Mouse (Mus musculus) left cerebral cortex, postnatal 14 days (tissue): ENCODE data around the gene Fbln7. TPM values are rescaled to one million over a fixed set of nuclear protein-coding genes. Genes with fewer than 3 reads are reported as not detected.
A peak's percentile ranks its signal among the peaks of the same experiment; 100 is the strongest.

ENCODE experiments used
- DNase-seq, 2 experiments: peaks; one replicate each; pipeline ENCODE4 v3.0.0; 2021 to 2022; ENCODE audit warnings: low spot score in 2 of 2, mixed read lengths in 1 of 2
- intact Hi-C: fragments of 180-260 bp; cut with DNase I; formaldehyde crosslinking; loops from one replicate; pipeline ENCODE4 v1.15.1; 2025
- total RNA-seq, 2 experiments: library from RNA; stranded (reverse); gene quantifications; 2 replicates each; pipeline ENCODE4 v1.2.3; 2021

Gene Fbln7
- total RNA-seq, 2 experiments from 2014 or later = 4.0 to 4.8 TPM

- intact Hi-C loops = loop anchor here (5.0 to 10.0 kb wide), 2 partner anchors 78 to 401 kb away; partner anchors contain the start of gene Zc3h8
- DNase-seq = peak in 1 of 2 experiments; percentile 38
Measured at GRCm38 (mm10) chr2:128863777-128864331, 1.1 kb downstream of the Fbln7 start.

GRCm38 (mm10) chr2:128865061-128865460 lies 2.3 kb downstream of the Fbln7 start:
- intact Hi-C loops = loop anchor here (10.0 kb wide), 1 partner anchor 400 kb away; no protein-coding TSS in a partner anchor
- no peak for DNase-seq

- DNase-seq = no peak
- intact Hi-C loops = no loop called here
Measured at GRCm38 (mm10) chr2:128871656-128872055, 8.9 kb downstream of the Fbln7 start.

- no peak for DNase-seq
- intact Hi-C loops = no loop called here
Measured at GRCm38 (mm10) chr2:128872256-128872655, 9.5 kb downstream of the Fbln7 start.

- DNase-seq = no peak
- intact Hi-C loops = no loop called here
Measured at GRCm38 (mm10) chr2:128875526-128875925, 12.7 kb downstream of the Fbln7 start.

GRCm38 (mm10) chr2:128881236-128881635 lies 18.5 kb downstream of the Fbln7 start:
- intact Hi-C loops = no loop called here

GRCm38 (mm10) chr2:128885225-128885811 lies 22.5 kb downstream of the Fbln7 start:
- no peak for DNase-seq
- intact Hi-C loops = no loop called here

More at GRCm38 (mm10) chr2:128881236-128881635, 18.5 kb downstream of the Fbln7 start:
- DNase-seq = no peak

GRCm38 (mm10) chr2:128887866-128888550 lies 25.2 kb downstream of the Fbln7 start:
- no peak for DNase-seq
- intact Hi-C loops = no loop called here

GRCm38 (mm10) chr2:128890661-128891335 lies 28.0 kb downstream of the Fbln7 start:
- intact Hi-C loops = no loop called here
- no peak for DNase-seq

GRCm38 (mm10) chr2:128892180-128892721 lies 29.5 kb downstream of the Fbln7 start:
- DNase-seq = no peak
- intact Hi-C loops = no loop called here

- no peak for DNase-seq
- intact Hi-C loops = no loop called here
Measured at GRCm38 (mm10) chr2:128902843-128903242, 40.1 kb downstream of the Fbln7 start.

- intact Hi-C loops = no loop called here
Measured at GRCm38 (mm10) chr2:128903661-128904060, 40.9 kb downstream of the Fbln7 start.

GRCm38 (mm10) chr2:128914978-128915377 lies 52.2 kb downstream of the Fbln7 start:
- intact Hi-C loops = no loop called here
- DNase-seq = no peak

More at GRCm38 (mm10) chr2:128903661-128904060, 40.9 kb downstream of the Fbln7 start:
- no peak for DNase-seq

GRCm38 (mm10) chr2:128916528-128916927 lies 53.7 kb downstream of the Fbln7 start:
- peak; percentile 6 for DNase-seq
- intact Hi-C loops = no loop called here

GRCm38 (mm10) chr2:128924799-128925198 lies 62.0 kb downstream of the Fbln7 start:
- DNase-seq = no peak
- intact Hi-C loops = no loop called here

GRCm38 (mm10) chr2:128928446-128928845 lies 65.7 kb downstream of the Fbln7 start:
- peak in 1 of 2 experiments; percentile 21 for DNase-seq
- intact Hi-C loops = no loop called here

GRCm38 (mm10) chr2:128930704-128931103 lies 67.9 kb downstream of the Fbln7 start:
- DNase-seq = no peak
- intact Hi-C loops = no loop called here

- no peak for DNase-seq
- intact Hi-C loops = no loop called here
Measured at GRCm38 (mm10) chr2:128936256-128936655, 73.5 kb downstream of the Fbln7 start.
